Mouse (Mus musculus) liver, embryonic 11.5 days (tissue): ENCODE data around the gene BC004004. TPM values are rescaled to one million over a fixed set of nuclear protein-coding genes. Genes with fewer than 3 reads are reported as not detected.

Experiments used
- ATAC-seq: fragments of 200-750 bp; cut with Nextera tagmentation; replicated peaks from 2 replicates; pipeline ENCODE4 v1.8.0; 2017; ENCODE audit warnings: moderate number of reproducible peaks, mild to moderate bottlenecking, moderate TSS enrichment, moderate library complexity; ENCODE audit not compliant: low FRiP score
- DNase-seq: peaks from one replicate; pipeline ENCODE4 v3.0.0-alpha.2; 2017; ENCODE audit warnings: low spot score
- H3K27ac ChIP-seq: fragments of 300-500 bp; sonication (generic); 2 replicates; pipeline ENCODE4 v1.5.1; 2014; ENCODE audit warnings: mild to moderate bottlenecking, low read depth, low read length, control low read depth
- H3K27me3 ChIP-seq: fragments of 300-500 bp; sonication (generic); replicated peaks from 2 replicates; pipeline ENCODE4 v1.6.1; 2014; ENCODE audit warnings: low read length, mixed read lengths; ENCODE audit not compliant: control insufficient read depth, insufficient read depth
- H3K36me3 ChIP-seq: fragments of 300-500 bp; sonication (generic); 2 replicates; pipeline ENCODE4 v1.6.1; 2014; ENCODE audit warnings: mild to moderate bottlenecking, low read length, moderate library complexity, mixed read lengths; ENCODE audit not compliant: control insufficient read depth, insufficient read depth
- H3K4me1 ChIP-seq: fragments of 300-500 bp; sonication (generic); replicated peaks from 2 replicates; pipeline ENCODE4 v1.6.1; 2014; ENCODE audit warnings: low read length, mixed read lengths; ENCODE audit not compliant: control insufficient read depth, insufficient read depth
- H3K4me2 ChIP-seq: fragments of 300-500 bp; sonication (generic); 2 replicates; pipeline ENCODE4 v1.6.1; 2014; ENCODE audit warnings: mild to moderate bottlenecking, control low read depth, moderate library complexity
- H3K4me3 ChIP-seq: fragments of 300-500 bp; sonication (generic); 2 replicates; pipeline ENCODE4 v1.5.1; 2014; ENCODE audit warnings: low read depth, low read length, control low read depth
- H3K9ac ChIP-seq: fragments of 300-500 bp; sonication (generic); 2 replicates; pipeline ENCODE4 v1.6.1; 2014; ENCODE audit warnings: low read depth, low read length, control low read depth
- H3K9me3 ChIP-seq: fragments of 300-500 bp; sonication (generic); 2 replicates; pipeline ENCODE4 v1.6.1; 2016; ENCODE audit warnings: low read length, inconsistent platforms, mixed read lengths; ENCODE audit not compliant: control insufficient read depth
- WGBS: fragments of 180-500 bp; shearing (Covaris S2); extraction: QIAGEN DNeasy Blood & Tissue Kit; methylation state at CpG from one replicate; pipeline ENCODE4 v1.1.7; 2014; 5-methylcytosine and 5-hydroxymethylcytosine counted together
- polyA plus RNA-seq: library from polyadenylated mRNA; unstranded; fragments of >200 nt; fragmentation: Nextera tagmentation; extraction: Ambion mirVana; gene quantifications from 2 replicates; pipeline ENCODE4 v1.2.1, GENCODE M21; 2014

Gene BC004004
- polyA plus RNA-seq, 1 experiment from 2014 or later, result 70.9 TPM

DNA sequence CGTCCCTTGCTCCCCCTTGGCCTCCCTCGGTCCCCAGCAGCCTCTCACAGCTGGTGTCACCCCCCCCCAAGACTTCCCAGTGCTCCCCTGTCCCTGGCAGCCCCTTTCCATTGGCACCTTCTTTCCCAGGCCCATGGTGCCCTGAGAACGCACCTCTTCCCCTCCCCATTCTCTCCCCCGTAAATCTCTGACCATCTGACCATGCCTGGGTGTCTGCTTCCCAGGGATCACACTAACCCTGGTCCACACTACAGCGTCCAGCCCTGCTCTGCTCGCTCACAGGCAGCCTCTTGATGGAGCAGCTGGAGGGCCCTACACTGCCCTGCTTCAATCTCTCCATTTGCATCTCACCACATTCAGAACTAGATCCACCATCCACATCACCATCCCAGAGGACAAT is 12.1 kb upstream of the BC004004 start:
- 84% methylated on average over 6 of the region's 6 CpGs for WGBS
- H3K4me2 ChIP-seq, result no peak overlapping the region
- no peaks in the 10 kb centered on the region for H3K9me3 ChIP-seq
- H3K9ac ChIP-seq, result no peak overlapping the region
- H3K27ac ChIP-seq, result no peak overlapping the region
- H3K27me3 ChIP-seq, result no peaks in the 10 kb centered on the region
- no peak overlapping the region for H3K4me3 ChIP-seq
- peaks cover 17% of the 10 kb centered on the region for H3K4me1 ChIP-seq
- ATAC-seq (no peak), DNase-seq (no peak)
- H3K36me3 ChIP-seq, result peaks cover 60% of the 10 kb centered on the region

DNA sequence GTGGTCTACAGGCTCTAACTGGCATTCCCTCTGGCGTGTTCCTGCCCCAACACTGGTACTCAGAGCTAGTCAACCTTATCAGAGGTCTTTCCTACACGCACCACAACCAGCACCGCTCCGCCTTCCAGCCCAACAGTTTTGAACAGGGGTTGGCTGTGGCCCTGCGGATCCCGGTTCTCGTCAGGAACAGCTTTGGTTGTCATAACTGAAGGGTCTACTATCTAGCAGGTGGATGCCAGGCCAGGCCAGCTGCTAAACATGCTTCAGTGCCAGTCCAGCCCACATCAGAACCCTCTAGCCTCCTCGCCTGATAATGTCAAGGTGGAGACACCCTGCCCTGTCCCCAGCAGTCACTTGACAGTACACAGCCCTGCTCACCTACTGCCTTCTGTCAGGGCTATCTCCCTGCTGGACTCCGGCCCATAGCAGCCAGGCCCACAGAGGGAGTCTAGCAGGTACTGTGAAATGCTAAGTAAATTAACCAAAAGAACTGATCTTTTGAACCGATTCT is 11.5 kb upstream of the BC004004 start:
- no peak overlapping the region for H3K4me3 ChIP-seq
- no peak overlapping the region for H3K9ac ChIP-seq
- DNase-seq (no peak), ATAC-seq (no peak)
- no peak overlapping the region for H3K27ac ChIP-seq
- H3K27me3 ChIP-seq, result no peaks in the 10 kb centered on the region
- no peak overlapping the region for H3K4me2 ChIP-seq
- peaks cover 22% of the 10 kb centered on the region for H3K4me1 ChIP-seq
- WGBS, result 87% methylated on average over 10 of the region's 10 CpGs
- H3K36me3 ChIP-seq, result peaks cover 59% of the 10 kb centered on the region
- H3K9me3 ChIP-seq, result no peaks in the 10 kb centered on the region

DNA sequence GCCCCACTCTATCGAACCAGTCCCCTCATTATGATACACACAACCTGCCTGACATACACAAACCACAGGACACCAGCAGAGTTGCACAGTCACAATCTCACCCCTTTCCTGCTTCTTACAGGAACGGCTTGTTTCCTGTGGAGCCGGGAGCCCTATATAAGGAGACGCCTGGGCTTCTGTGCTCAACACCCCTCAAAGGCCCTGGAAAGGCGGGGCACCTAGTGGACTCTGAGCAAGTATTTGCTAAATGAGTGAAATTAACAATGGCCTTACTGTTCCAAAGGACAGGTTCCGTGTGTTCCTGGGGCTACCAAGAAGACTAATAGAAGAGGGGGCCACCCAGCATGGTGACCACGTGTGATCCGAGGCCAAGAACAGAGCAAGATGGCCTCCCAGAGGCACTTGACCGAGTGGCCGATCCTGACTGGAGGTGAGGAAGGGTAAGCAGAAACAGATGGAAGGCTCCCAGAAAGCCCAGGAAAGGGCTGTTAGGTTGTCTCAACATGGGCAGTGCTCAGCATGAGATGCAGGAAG is 10.5 kb upstream of the BC004004 start:
- no peak for DNase-seq
- H3K9ac ChIP-seq, result no peak overlapping the region
- H3K4me1 ChIP-seq, result peaks cover 29% of the 10 kb centered on the region

DNA sequence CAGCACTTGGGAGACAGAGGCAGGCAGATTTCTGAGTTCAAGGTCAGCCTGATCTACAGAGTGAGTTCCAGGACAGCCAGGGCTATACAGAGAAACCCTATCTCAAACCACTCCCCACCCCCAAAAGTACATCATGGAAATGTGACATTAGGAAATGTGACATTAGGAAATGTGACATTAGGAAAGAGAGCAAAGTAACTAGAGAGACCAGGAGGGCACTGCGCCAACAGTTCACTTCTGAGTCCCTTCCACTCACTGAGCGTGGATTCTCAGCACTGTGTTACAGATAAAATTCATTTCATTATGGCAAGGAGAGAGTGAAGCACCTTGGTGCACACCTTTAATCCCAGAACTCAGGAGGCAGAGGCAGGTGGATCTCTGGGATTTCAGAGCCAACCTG is 9.7 kb upstream of the BC004004 start:
- Histone ChIP-seq H3K9me3 (no peaks in the 10 kb centered on the region), H3K36me3 (peaks cover 53% of the 10 kb centered on the region), H3K4me3 (no peak overlapping the region), H3K4me1 (peaks cover 29% of the 10 kb centered on the region), H3K9ac (no peak overlapping the region), H3K4me2 (no peak overlapping the region), H3K27ac (no peak overlapping the region), H3K27me3 (no peaks in the 10 kb centered on the region)
- 96% methylated on average over 2 of the region's 2 CpGs for WGBS
- ATAC-seq, result no peak
- no peak for DNase-seq

More for the DNA sequence above, 10.5 kb upstream of the BC004004 start:
- H3K27ac ChIP-seq, result no peak overlapping the region; the same call in 1 of the 2 replicates
- no peaks in the 10 kb centered on the region for H3K27me3 ChIP-seq
- no peak for ATAC-seq
- H3K36me3 ChIP-seq, result peaks cover 57% of the 10 kb centered on the region
- WGBS, result 84% methylated on average over 10 of the region's 10 CpGs
- H3K4me3 ChIP-seq, result no peak overlapping the region
- H3K4me2 ChIP-seq, result no peak overlapping the region
- no peaks in the 10 kb centered on the region for H3K9me3 ChIP-seq

DNA sequence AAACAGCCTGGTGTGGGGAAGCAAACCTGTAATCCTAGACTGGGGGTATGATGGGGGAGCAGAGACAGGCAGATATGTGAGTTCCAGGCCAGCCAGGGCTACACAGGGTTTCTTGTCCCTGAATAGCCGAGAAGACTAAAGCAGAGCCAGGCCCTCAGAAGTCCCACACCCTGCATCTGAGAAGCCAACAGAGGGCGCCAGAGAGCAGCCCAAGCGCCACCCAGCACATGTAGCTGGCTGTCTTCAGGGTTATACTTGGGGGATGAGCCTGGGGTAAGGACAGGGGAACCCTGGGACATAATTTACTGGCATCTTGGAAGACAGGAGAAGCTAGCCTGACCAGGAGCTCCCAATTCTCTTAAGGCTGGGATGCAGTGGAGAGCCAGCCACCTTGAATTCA is 9.1 kb upstream of the BC004004 start:
- H3K27me3 ChIP-seq, result no peaks in the 10 kb centered on the region
- H3K9ac ChIP-seq, result 0 out of 2 replicates have a peak overlapping the region, but pooled peaks have one; percentile 3
- DNase-seq (peak; percentile 76), ATAC-seq (peak; percentile 55)
- no peak overlapping the region for H3K4me3 ChIP-seq
- WGBS, result 17% methylated on average over 3 of the region's 3 CpGs
- no peak overlapping the region for H3K4me2 ChIP-seq
- 0 out of 2 replicates have a peak overlapping the region, but pooled peaks have one; percentile 11 for H3K27ac ChIP-seq
- H3K9me3 ChIP-seq, result no peaks in the 10 kb centered on the region
- peaks cover 48% of the 10 kb centered on the region for H3K36me3 ChIP-seq
- peaks cover 29% of the 10 kb centered on the region for H3K4me1 ChIP-seq

DNA sequence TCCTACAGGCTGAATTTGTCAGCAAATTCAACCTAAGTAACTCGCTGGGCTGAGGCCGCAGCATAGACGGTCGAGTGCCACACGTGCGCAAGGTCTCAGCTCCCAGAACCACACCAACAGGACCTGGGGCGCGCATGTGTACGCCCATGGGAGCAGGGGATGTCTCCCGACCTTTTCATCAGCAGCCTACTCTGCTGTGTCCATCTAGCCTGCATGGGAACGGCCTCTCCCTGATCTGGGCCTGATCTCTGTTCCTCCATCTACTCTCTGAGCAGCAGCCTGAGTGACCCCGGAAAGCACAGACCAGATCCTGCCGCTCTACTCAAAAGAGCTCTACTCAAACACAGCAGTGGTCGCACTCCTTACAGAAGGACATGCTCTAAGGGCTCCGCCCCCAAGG is 8.1 kb upstream of the BC004004 start:
- DNase-seq (no peak), ATAC-seq (no peak)
- Histone ChIP-seq H3K4me2 (no peak overlapping the region), H3K4me3 (no peak overlapping the region), H3K36me3 (peaks cover 48% of the 10 kb centered on the region), H3K27me3 (no peaks in the 10 kb centered on the region), H3K4me1 (peaks cover 34% of the 10 kb centered on the region), H3K27ac (no peak overlapping the region), H3K9ac (no peak overlapping the region), H3K9me3 (no peaks in the 10 kb centered on the region)
- WGBS, result 78% methylated on average over 15 of the region's 15 CpGs

DNA sequence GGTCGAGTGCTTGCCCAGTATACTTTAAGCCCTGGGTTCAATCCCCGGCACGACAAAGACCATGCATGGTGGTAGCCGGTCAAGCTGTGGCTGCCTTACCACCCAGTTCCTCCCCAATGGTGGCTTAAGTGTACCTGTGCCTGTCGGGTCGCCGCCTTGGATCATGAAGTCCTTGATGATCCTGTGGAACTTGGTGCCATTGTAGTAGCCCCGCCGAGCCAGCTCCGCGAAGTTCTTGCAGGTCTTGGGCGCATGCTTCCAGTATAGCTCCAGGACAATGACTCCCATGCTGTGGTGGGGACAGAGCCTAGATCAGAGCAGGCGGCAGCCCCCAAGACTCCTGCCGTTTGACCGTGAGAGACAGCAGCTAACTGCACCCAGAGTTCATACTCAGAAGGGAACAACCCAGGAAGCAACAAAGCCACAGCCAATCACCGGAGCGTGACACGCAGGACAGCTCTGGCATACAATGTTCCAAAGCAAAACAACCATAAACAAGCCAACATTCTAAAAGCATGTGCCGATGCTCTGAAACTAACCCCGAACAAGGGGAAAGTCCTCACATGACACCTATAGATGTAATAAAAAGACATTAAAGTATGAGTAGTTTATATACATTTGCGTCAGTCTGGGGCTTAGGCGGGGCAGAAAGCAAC is 6.9 kb upstream of the BC004004 start:
- no peaks in the 10 kb centered on the region for H3K27me3 ChIP-seq
- peaks cover 41% of the 10 kb centered on the region for H3K36me3 ChIP-seq
- no peak for DNase-seq
- H3K4me2 ChIP-seq, result peak overlapping the region; percentile 92
- no peak overlapping the region for H3K27ac ChIP-seq
- no peaks in the 10 kb centered on the region for H3K9me3 ChIP-seq
- ATAC-seq, result no peak
- H3K4me1 ChIP-seq, result peaks cover 34% of the 10 kb centered on the region
- 86% methylated on average over 22 of the region's 22 CpGs for WGBS
- peak overlapping the region; percentile 52 for H3K9ac ChIP-seq
- peak overlapping the region; percentile 78 for H3K4me3 ChIP-seq

DNA sequence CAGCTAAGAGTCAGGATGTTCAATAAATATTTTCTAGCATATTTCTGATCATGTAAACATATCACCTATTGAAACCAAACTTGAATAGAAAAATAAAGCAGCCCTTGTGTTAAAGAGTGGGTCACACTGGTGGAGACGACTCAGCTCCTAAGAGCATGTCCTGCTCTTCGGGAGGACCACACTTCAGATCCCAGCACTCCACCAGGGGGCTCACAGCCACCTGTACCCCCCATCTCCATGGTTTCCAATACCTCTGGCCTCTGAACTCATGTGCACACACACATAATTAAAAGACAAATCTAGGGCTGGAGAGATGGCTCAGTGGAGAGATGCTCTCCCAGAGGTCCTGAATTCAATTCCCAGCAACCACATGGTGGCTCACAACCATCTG is 6.3 kb upstream of the BC004004 start:
- Histone ChIP-seq H3K9me3 (no peaks in the 10 kb centered on the region), H3K4me1 (peaks cover 29% of the 10 kb centered on the region), H3K9ac (peak overlapping the region; percentile 52), H3K36me3 (peaks cover 35% of the 10 kb centered on the region), H3K4me3 (peak overlapping the region; percentile 78), H3K27ac (no peak overlapping the region), H3K4me2 (peak overlapping the region; percentile 92), H3K27me3 (no peaks in the 10 kb centered on the region)
- no peak for ATAC-seq
- DNase-seq, result no peak
- 39% methylated on average over 2 of the region's 2 CpGs for WGBS

DNA sequence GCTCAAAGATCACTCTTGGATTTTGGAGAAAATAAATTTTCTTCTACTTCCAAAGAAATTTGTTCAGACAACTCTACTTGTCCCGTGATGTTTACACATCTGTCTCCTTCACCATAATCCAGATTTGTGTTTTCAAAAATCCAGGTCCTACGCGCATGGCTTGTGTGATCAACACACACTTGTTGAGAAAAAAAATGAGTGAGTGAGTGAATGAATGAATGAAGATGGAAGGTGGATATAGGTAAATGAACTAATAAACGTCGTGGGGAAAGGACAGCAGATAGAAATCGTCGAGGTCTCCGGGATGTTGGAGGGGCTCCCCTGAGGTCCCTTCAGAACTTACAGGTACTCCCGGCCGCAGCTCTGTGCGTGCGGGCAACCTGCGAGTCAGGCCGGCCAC is 5.2 kb upstream of the BC004004 start:
- H3K4me3 ChIP-seq, result peak overlapping the region; percentile 78
- H3K27me3 ChIP-seq, result no peaks in the 10 kb centered on the region
- H3K9ac ChIP-seq, result peak overlapping the region; percentile 88
- H3K36me3 ChIP-seq, result peaks cover 24% of the 10 kb centered on the region
- H3K27ac ChIP-seq, result peak overlapping the region; percentile 96
- peaks cover 32% of the 10 kb centered on the region for H3K4me1 ChIP-seq
- H3K9me3 ChIP-seq, result no peaks in the 10 kb centered on the region
- peak; percentile 2; the same call in 1 of the 2 replicates for ATAC-seq
- H3K4me2 ChIP-seq, result peak overlapping the region; percentile 92
- 2% methylated on average over 14 of the region's 14 CpGs for WGBS
- no peak for DNase-seq
